Mouse (Mus musculus) embryonic facial prominence, embryonic 15.5 days (tissue): ENCODE data around the gene Zfp408. TPM values are rescaled to one million over a fixed set of nuclear protein-coding genes. Genes with fewer than 3 reads are reported as not detected.

Experiments
- ATAC-seq: fragments of 200-750 bp; cut with Nextera tagmentation; 2 replicates; pipeline ENCODE4 v1.8.0; 2017; ENCODE audit warnings: low read depth, moderate TSS enrichment; ENCODE audit not compliant: insufficient number of reproducible peaks, low FRiP score, low TSS enrichment
- H3K27ac ChIP-seq: fragments of 300-500 bp; sonication (generic); replicated peaks from 2 replicates; pipeline ENCODE4 v1.5.1; 2015; ENCODE audit warnings: mild to moderate bottlenecking, inconsistent platforms
- H3K27me3 ChIP-seq: fragments of 300-500 bp; sonication (generic); 2 replicates; pipeline ENCODE4 v1.6.1; 2015; ENCODE audit warnings: inconsistent platforms
- H3K36me3 ChIP-seq: fragments of 300-500 bp; sonication (generic); 2 replicates; pipeline ENCODE4 v1.6.1; 2015; ENCODE audit warnings: mild to moderate bottlenecking, inconsistent platforms
- H3K4me1 ChIP-seq: fragments of 300-500 bp; sonication (generic); 2 replicates; pipeline ENCODE4 v1.6.1; 2015; ENCODE audit warnings: inconsistent platforms
- H3K4me2 ChIP-seq: fragments of 300-500 bp; sonication (generic); replicated peaks from 2 replicates; pipeline ENCODE4 v1.6.1; 2015; ENCODE audit warnings: mild to moderate bottlenecking, inconsistent platforms
- H3K4me3 ChIP-seq: fragments of 300-500 bp; sonication (generic); replicated peaks from 2 replicates; pipeline ENCODE4 v1.5.1; 2015; ENCODE audit warnings: mild to moderate bottlenecking, inconsistent platforms
- H3K9ac ChIP-seq: fragments of 300-500 bp; sonication (generic); 2 replicates; pipeline ENCODE4 v1.6.1; 2015; ENCODE audit warnings: inconsistent platforms
- H3K9me3 ChIP-seq: fragments of 300-500 bp; sonication (generic); replicated peaks from 2 replicates; pipeline ENCODE4 v1.6.1; 2016; ENCODE audit warnings: inconsistent platforms
- WGBS: fragments of 180-500 bp; shearing (Covaris S2); methylation state at CpG from one replicate; pipeline ENCODE4 v1.1.7; 2015; 5-methylcytosine and 5-hydroxymethylcytosine counted together
- polyA plus RNA-seq: library from polyadenylated mRNA; unstranded; fragments of >200 nt; fragmentation: Nextera tagmentation; extraction: Ambion mirVana; gene quantifications from 2 replicates; pipeline ENCODE4 v1.2.1, GENCODE M21; 2015

Gene Zfp408
- polyA plus RNA-seq, 1 experiment from 2014 or later = 13.2 TPM

GRCm38 (mm10) chr2:91600475-91600874, 49.1 kb downstream of the Zfp408 start:
- Histone ChIP-seq H3K4me3 (no peak overlapping the region), H3K27ac (no peak overlapping the region), H3K27me3 (no peaks in the 10 kb centered on the region), H3K4me2 (no peak overlapping the region), H3K36me3 (peaks cover 77% of the 10 kb centered on the region), H3K9ac (no peak overlapping the region), H3K4me1 (no peaks in the 10 kb centered on the region), H3K9me3 (no peaks in the 10 kb centered on the region)
- WGBS = 93% methylated on average over 4 of the region's 4 CpGs
- no peak for ATAC-seq

Other genes starting within 250 kb of the Zfp408 start
- gene 1110051M20Rik, start 205.1 kb downstream of the Zfp408 start, polyA plus RNA-seq = 61.0 and 68.0 TPM in 2 replicates
- 11.1 and 12.0 TPM in 2 replicates for gene Lrp4, start 192.3 kb downstream of the Zfp408 start, polyA plus RNA-seq
- 60.7 and 76.0 TPM in 2 replicates for gene Ckap5, start 123.0 kb downstream of the Zfp408 start, polyA plus RNA-seq
- 1.0 and 1.5 TPM in 2 replicates for gene F2, start 13.4 kb downstream of the Zfp408 start, polyA plus RNA-seq
- 122 and 129 TPM in 2 replicates for gene Arhgap1, start 69 bp upstream of the Zfp408 start, polyA plus RNA-seq
- gene Atg13, start 60.8 kb upstream of the Zfp408 start, polyA plus RNA-seq = 31.6 and 33.5 TPM in 2 replicates
- 19.3 and 25.4 TPM in 2 replicates for gene Harbi1, start 61.1 kb upstream of the Zfp408 start, polyA plus RNA-seq
- 17.3 and 18.1 TPM in 2 replicates for gene Ambra1, start 80.3 kb upstream of the Zfp408 start, polyA plus RNA-seq